ENCODE assay signal across 20 mouse cellular contexts in genomic region chr15:84736346-84736993, GRCm38 (mm10). TPM values are rescaled to one million over a fixed set of nuclear protein-coding genes. Genes with fewer than 3 reads are reported as not detected.
DNase-seq lines count a peak whose midpoint lies in the region; ATAC-seq lines count a peak whose summit lies in the region.
"Had no signal": no experiment of that assay in that cellular context is flagged by ENCODE, and none has a peak within 500 bp of the region (broad histone marks: within the 10 kb centered on the region; RNA-seq: fewer than 3 reads in every experiment).

No protein-coding gene starts in this region.

- no peaks in the 10 kb centered on the region for H3K36me3 ChIP-seq in hindbrain, embryonic 10.5 days
- no peaks in the 10 kb centered on the region for H3K36me3 ChIP-seq in hindbrain, embryonic 12.5 days
- H3K36me3 ChIP-seq in forebrain, embryonic 16.5 days (ENCODE audit: control insufficient read depth, insufficient read depth): no peaks in the 10 kb centered on the region
- no peaks in the 10 kb centered on the region for H3K36me3 ChIP-seq in midbrain, embryonic 14.5 days (ENCODE audit: control insufficient read depth, insufficient read depth, low read length)
- H3K36me3 ChIP-seq: embryonic facial prominence, embryonic 12.5 days; heart, embryonic 13.5 days; limb, embryonic 12.5 days; liver, embryonic 13.5 days; lung, embryonic 15.5 days had no signal

- 74% methylated on average over 11 of the region's 11 CpGs for WGBS in hindbrain, embryonic 10.5 days
- WGBS in hindbrain, embryonic 12.5 days: 57% methylated on average over 11 of the region's 11 CpGs
- WGBS in forebrain, embryonic 16.5 days: 26% methylated on average over 11 of the region's 11 CpGs
- 50% methylated on average over 11 of the region's 11 CpGs for WGBS in midbrain, embryonic 14.5 days

- no peak for ATAC-seq in hindbrain, embryonic 12.5 days (ENCODE audit: low FRiP score)
- peak; percentile 80 for ATAC-seq in forebrain, embryonic 16.5 days
- ATAC-seq in midbrain, embryonic 14.5 days (ENCODE audit: low FRiP score, low TSS enrichment): no peak
- ATAC-seq: intestine, postnatal 0 days had no signal

- H3K27me3 ChIP-seq in hindbrain, embryonic 10.5 days (ENCODE audit: insufficient read depth, poor library complexity, severe bottlenecking): no peaks in the 10 kb centered on the region
- H3K27me3 ChIP-seq in hindbrain, embryonic 12.5 days: no peaks in the 10 kb centered on the region
- no peaks in the 10 kb centered on the region for H3K27me3 ChIP-seq in forebrain, embryonic 16.5 days (replicated peaks; ENCODE audit: control insufficient read depth, insufficient read depth, low read length)
- no peaks in the 10 kb centered on the region for H3K27me3 ChIP-seq in midbrain, embryonic 14.5 days (ENCODE audit: control insufficient read depth, insufficient read depth, low read length)
- H3K27me3 ChIP-seq: embryonic facial prominence, embryonic 12.5 days; heart, embryonic 13.5 days; limb, embryonic 12.5 days; liver, embryonic 13.5 days; lung, embryonic 15.5 days had no signal

- H3K4me1 ChIP-seq in hindbrain, embryonic 10.5 days (replicated peaks): peaks cover 18% of the 10 kb centered on the region
- H3K4me1 ChIP-seq in hindbrain, embryonic 12.5 days: peaks cover 15% of the 10 kb centered on the region; the same call in 1 of the 2 replicates
- H3K4me1 ChIP-seq in forebrain, embryonic 16.5 days (replicated peaks; ENCODE audit: control insufficient read depth, insufficient read depth, low read length): peaks cover 5% of the 10 kb centered on the region; the same call in 1 of the 2 replicates
- H3K4me1 ChIP-seq in midbrain, embryonic 14.5 days (ENCODE audit: control insufficient read depth, insufficient read depth, low read length): no peaks in the 10 kb centered on the region
- H3K4me1 ChIP-seq: embryonic facial prominence, embryonic 12.5 days; lung, embryonic 15.5 days had no signal

- no peak overlapping the region for H3K4me3 ChIP-seq in hindbrain, embryonic 10.5 days
- H3K4me3 ChIP-seq in hindbrain, embryonic 12.5 days: no peak overlapping the region
- no peak overlapping the region for H3K4me3 ChIP-seq in forebrain, embryonic 16.5 days (replicated peaks; ENCODE audit: low read length)
- no peak overlapping the region for H3K4me3 ChIP-seq in midbrain, embryonic 14.5 days (replicated peaks; ENCODE audit: low read depth, low read length)
- H3K4me3 ChIP-seq: embryonic facial prominence, embryonic 12.5 days; gastrocnemius, adult 2 months; heart, embryonic 13.5 days; limb, embryonic 12.5 days; liver, embryonic 13.5 days; lung, embryonic 15.5 days had no signal

- 0 out of 2 replicates have a peak, but pooled peaks cover 5% of the 10 kb centered on the region for H3K9me3 ChIP-seq in hindbrain, embryonic 10.5 days
- 0 out of 2 replicates have a peak, but pooled peaks cover 4% of the 10 kb centered on the region for H3K9me3 ChIP-seq in hindbrain, embryonic 12.5 days (replicated peaks)
- no peaks in the 10 kb centered on the region for H3K9me3 ChIP-seq in forebrain, embryonic 16.5 days (ENCODE audit: control insufficient read depth, low read length)
- no peaks in the 10 kb centered on the region for H3K9me3 ChIP-seq in midbrain, embryonic 14.5 days (ENCODE audit: control insufficient read depth, low read length)
- H3K9me3 ChIP-seq: embryonic facial prominence, embryonic 12.5 days; heart, embryonic 13.5 days; liver, embryonic 13.5 days; lung, embryonic 15.5 days had no signal

- no peak for DNase-seq in hindbrain, embryonic 10.5 days (ENCODE audit: low spot score)
- peak; percentile 9 for DNase-seq in brain, adult 2 months (ENCODE audit: low read depth, low spot score)
- peak; percentile 66 for DNase-seq in midbrain, embryonic 14.5 days
- no peak for DNase-seq in kidney, adult 9 months
- DNase-seq in kidney, adult 8-10 months: no peak
- no peak for DNase-seq in spleen, postnatal 10 days (ENCODE audit: low spot score in 2 of 2)
- DNase-seq: adrenal gland, adult 8-10 months; cerebellum, adult 8-10 months; gastrocnemius, adult 2 months; heart, postnatal 36 days; kidney, postnatal 25 days; liver, embryonic 13.5 days; right cerebral cortex, postnatal 25 days had no signal

- no peak overlapping the region for H3K4me2 ChIP-seq in hindbrain, embryonic 12.5 days (replicated peaks)
- peak overlapping the region; percentile 30 for H3K4me2 ChIP-seq in forebrain, embryonic 16.5 days (ENCODE audit: low read length)
- H3K4me2 ChIP-seq in midbrain, embryonic 14.5 days (ENCODE audit: low read length): no peak overlapping the region
- H3K4me2 ChIP-seq: embryonic facial prominence, embryonic 12.5 days; heart, embryonic 13.5 days; limb, embryonic 12.5 days; liver, embryonic 13.5 days; lung, embryonic 15.5 days had no signal

- H3K27ac ChIP-seq in hindbrain, embryonic 10.5 days: 0 out of 2 replicates have a peak overlapping the region, but pooled peaks have one; percentile 45
- no peak overlapping the region for H3K27ac ChIP-seq in hindbrain, embryonic 12.5 days
- peak overlapping the region; percentile 30; the same call in 1 of the 2 replicates for H3K27ac ChIP-seq in forebrain, embryonic 16.5 days (ENCODE audit: low read length)
- H3K27ac ChIP-seq in midbrain, embryonic 14.5 days (replicated peaks; ENCODE audit: low read depth, low read length): peak overlapping the region; percentile 66
- H3K27ac ChIP-seq: embryonic facial prominence, embryonic 12.5 days; gastrocnemius, adult 2 months; heart, embryonic 13.5 days; limb, embryonic 12.5 days; liver, embryonic 13.5 days; lung, embryonic 15.5 days had no signal

- H3K9ac ChIP-seq in hindbrain, embryonic 12.5 days: no peak overlapping the region
- no peak overlapping the region for H3K9ac ChIP-seq in forebrain, embryonic 16.5 days (replicated peaks; ENCODE audit: low read depth, low read length)
- H3K9ac ChIP-seq in midbrain, embryonic 14.5 days (replicated peaks; ENCODE audit: low read length): no peak overlapping the region
- H3K9ac ChIP-seq: embryonic facial prominence, embryonic 12.5 days; heart, embryonic 13.5 days; limb, embryonic 12.5 days; liver, embryonic 13.5 days; lung, embryonic 15.5 days had no signal

RNA-seq across cellular contexts. Expression of gene Arhgap8, which starts 16.6 kb away (rescaled TPM):
- polyA plus RNA-seq in hindbrain, embryonic 10.5 days (2016; fragmentation: Nextera tagmentation; extraction: Ambion mirVana): 3.5 and 3.8 TPM in 2 replicates
- 2.5 and 2.9 TPM in 2 replicates for polyA plus RNA-seq in hindbrain, embryonic 12.5 days (2016; fragmentation: Nextera tagmentation; extraction: Ambion mirVana)
- 0.39 and 0.53 TPM in 2 replicates for polyA plus RNA-seq in forebrain, embryonic 16.5 days (2015; fragmentation: Nextera tagmentation; extraction: Ambion mirVana)
- 0.46 TPM in 1 of 2 replicates, not detected in the other for polyA plus RNA-seq in midbrain, embryonic 14.5 days (2014; fragmentation: Nextera tagmentation; extraction: Ambion mirVana)

Comparison
In these comparisons a context has a peak if more than half of its experiments do, and no peak if none do; other contexts are left out.
1. DNase-seq: peak in brain, adult 2 months (single experiment) and midbrain, embryonic 14.5 days (single experiment); none in hindbrain, embryonic 10.5 days (single experiment), kidney, adult 9 months (single experiment), kidney, adult 8-10 months (0 of 2) and spleen, postnatal 10 days (0 of 2).